Mouse (Mus musculus) testis, adult 2 months (tissue): ENCODE measurements around the gene Tmtc1.

Experiments used
- CTCF ChIP-seq: fragments of 200-500 bp; IDR thresholded peaks from 2 replicates; pipeline ENCODE4 v1.5.1; 2012; ENCODE audit warnings: low read depth, mild to moderate bottlenecking, inconsistent platforms, low read length, moderate library complexity; ENCODE audit not compliant: control insufficient read depth, insufficient read depth, insufficient replicate concordance
- POLR2A ChIP-seq: fragments of 200-500 bp; IDR thresholded peaks from 2 replicates; pipeline ENCODE4 v1.6.1; 2012; ENCODE audit warnings: low read depth, mild to moderate bottlenecking, inconsistent platforms, low read length, moderate library complexity; ENCODE audit not compliant: control insufficient read depth

- TF ChIP-seq CTCF (no peak), POLR2A (no peak)
Measured at GRCm38 (mm10) chr6:148305821-148306220, 138.4 kb downstream of the Tmtc1 start.
